Mouse (Mus musculus) megakaryocyte progenitor cell, adult 5-6 weeks (primary cell): ENCODE data around the gene Col3a1. TPM values are rescaled to one million over a fixed set of nuclear protein-coding genes. Genes with fewer than 3 reads are reported as not detected.

ENCODE experiments used
- ATAC-seq: replicated peaks from 2 replicates; pipeline ENCODE4 v1.8.0; 2016; ENCODE audit warnings: mild to moderate bottlenecking, moderate TSS enrichment, inconsistent platforms; ENCODE audit not compliant: poor library complexity
- total RNA-seq, 2 experiments: library from RNA; stranded (forward) in 1 of 2; stranded (reverse) in 1 of 2; fragments of 157-497, 149-512 nt in 1 of 2; fragments of 200-1000 nt in 1 of 2; gene quantifications; 2 replicates each; pipeline versions ENCODE4 v1.2.3 to v1.2.4; 2015 to 2017

Gene Col3a1
- total RNA-seq (2015): not detected in 2 replicates
- not detected in 2 replicates for total RNA-seq (2017)

DNA sequence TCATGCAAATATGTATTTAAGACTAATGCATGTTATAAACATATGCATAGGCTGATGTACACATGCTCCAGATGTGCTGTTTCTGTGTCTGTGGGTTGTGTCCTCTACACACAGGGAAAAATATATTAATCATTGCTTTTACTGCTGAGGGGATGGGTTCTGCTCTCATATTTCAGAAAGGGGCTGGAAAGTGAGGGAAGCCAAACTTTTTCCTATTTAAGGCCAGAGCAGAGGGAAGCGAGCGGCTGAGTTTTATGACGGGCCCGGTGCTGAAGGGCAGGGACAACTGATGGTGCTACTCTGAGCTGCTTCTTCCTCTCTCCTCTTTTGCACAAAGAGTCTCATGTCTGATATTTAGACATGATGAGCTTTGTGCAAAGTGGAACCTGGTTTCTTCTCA, at the start of gene Col3a1:
Gene Col3a1 (plus strand): TSS at position 151 of the 400 bp plus-strand sequence.
- ATAC-seq: no peak

- no peak for ATAC-seq
Measured at GRCm38 (mm10) chr1:45269421-45269820, 41.9 kb upstream of the Col3a1 start.

GRCm38 (mm10) chr1:45276006-45276539, 35.3 kb upstream of the Col3a1 start:
- no peak for ATAC-seq

DNA sequence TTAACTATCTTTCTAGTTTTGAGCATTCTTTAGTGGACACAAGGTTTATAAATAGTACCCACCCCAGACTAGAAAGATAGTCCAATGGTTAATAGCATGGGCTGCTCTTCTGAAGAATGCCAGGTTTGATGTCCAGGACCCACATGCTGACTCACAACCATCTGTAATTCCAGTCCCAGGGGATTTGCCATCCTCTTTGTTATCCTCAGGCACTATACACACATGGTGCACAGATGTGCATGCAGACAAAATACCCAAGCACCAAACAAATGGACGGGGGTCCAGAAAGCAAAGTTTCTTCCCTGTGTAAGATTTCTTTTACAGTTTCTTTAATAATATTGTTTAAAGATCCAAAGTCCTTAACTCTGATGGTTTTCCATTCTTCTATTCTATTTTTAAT, 23.4 kb upstream of the Col3a1 start:
- no peak for ATAC-seq

DNA sequence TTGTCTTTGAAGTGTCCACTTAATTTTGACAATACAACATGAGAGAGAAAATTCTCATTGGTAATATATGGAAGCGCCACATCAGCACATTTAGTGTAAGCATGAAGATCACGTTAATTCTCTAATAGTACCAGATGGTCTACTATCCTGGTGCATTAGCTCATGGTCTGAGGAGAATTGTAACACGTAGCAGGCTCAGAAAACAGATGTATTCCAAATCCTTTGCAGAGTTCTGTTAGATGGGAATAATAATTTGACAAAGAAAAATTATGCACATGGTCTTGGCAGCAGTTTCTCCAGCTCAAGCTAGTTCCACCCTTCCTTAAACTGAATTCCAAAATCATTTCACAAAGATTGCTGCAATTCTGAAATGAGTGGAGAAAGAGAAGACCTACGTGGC, 21.3 kb upstream of the Col3a1 start:
- ATAC-seq: no peak

DNA sequence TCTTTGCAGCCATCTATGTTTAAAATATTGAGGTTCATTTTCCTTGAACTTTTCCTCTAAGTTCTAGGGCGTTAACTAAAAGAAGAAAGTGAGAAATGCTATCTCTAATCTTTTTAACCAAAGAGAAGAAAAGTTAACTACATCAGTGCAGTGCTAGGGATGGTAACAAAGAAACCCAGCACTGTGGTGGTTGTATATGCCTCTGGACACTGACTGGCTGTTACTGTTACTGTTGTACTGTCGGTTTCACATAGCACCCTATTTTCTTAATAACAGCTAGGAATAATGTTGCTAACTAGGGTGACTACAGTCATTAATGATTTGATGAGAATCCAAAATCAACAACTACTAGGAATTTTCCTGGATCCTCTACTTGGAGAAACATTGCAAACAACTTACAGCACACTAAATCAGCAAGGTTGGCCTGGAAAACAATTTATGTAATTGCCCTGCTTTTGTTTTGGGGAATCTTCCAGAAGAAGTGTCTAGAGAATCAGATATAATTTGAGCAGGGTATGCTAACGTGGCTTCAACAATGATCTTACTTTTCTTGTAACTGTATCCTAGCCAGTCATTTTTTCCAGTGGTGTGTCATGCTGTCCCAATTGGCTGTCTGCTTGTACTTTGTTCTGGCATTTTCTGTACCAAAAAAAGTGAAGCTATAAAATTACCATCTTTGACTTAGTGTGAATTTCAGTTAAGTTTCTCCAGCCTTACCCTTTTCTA, 11.8 kb upstream of the Col3a1 start:
- ATAC-seq: no peak

DNA sequence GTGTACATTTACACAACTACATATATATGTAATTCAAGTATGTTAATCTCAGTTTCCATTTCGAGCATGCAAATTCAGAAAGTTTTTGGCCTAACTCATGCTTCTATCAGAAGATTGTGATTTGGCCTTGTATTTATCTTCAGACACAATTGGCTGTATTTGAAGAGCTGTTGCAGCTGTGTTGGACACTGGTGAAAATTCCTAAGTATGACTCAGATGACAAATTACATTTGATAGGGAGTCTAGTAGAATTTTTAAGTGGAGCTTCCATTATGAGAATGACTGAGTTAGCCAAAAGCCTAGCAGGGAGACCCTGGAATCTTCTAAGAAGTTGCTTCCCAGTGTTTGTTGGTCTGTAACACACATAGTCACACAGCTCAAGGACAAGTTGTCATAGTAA, 7.1 kb upstream of the Col3a1 start:
- no peak for ATAC-seq

GRCm38 (mm10) chr1:45309015-45309414, 2.3 kb upstream of the Col3a1 start:
- ATAC-seq: no peak

GRCm38 (mm10) chr1:45311962-45312361, 624 bp downstream of the Col3a1 start:
- no peak for ATAC-seq

- ATAC-seq: no peak
Measured at GRCm38 (mm10) chr1:45312870-45313269, 1.5 kb downstream of the Col3a1 start.

DNA sequence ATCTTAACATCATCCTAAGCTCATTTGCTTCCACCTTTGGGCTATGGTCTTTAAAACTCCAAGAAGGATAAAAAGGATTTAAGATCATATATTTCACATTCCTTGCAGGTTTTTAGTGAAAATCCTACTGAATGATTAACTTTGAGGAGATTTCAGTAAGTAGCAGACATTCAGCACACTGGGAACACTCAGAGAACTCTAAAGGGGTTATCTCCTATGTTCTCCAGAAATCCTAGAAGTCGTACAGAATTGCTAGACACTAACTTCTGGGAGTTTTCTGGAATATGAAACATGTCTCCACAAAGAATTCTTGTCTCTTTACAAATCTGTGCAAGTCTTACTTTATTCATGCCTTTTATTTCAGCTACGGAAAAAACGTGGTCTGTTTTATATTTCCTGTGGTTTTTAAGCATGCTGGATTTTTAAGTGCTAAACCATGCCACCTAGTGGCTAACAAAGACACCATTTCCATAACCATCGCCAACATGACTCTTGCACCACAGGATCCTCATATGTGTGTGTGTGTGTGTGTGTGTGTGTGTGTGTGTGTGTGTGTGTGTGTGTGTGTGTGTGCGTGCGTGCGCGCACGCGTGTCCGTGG, 2.5 kb downstream of the Col3a1 start:
- ATAC-seq: peak; percentile 99

DNA sequence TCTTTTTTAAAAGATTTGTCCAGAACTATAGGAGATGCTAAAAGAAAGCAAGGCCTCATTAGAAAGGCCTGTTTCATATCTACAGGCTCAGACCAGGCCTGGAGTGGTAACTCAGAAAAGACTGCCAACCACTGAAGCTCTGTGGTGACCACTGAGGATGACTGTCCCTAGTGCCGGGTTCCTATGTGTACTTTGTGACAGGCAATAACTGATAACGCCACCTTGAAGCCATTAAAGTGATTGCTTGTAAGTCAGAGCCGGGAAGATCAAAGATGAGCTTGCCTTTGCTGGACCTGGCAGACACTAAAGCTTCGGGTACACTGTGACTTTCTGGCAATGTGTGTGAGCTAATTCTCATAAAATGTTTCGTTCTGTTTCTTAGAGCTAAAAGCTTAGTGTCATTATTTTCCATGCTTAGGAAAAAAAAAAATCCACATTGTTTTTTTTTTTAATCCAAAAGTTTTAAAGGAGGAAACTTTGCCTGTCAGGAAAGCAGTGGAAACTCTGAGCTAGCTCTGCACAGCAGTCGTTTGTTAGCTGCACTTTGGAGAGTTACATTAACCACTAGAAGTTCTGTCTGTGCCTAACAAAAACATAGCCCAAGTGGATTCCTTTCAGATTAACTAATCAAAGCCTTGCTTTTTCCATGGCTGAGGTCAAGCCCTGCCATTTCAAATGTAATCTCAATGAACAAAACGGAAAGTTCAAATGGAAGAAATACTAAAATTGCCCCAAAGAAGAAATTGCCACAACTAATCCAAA, 4.6 kb downstream of the Col3a1 start:
- ATAC-seq: no peak

GRCm38 (mm10) chr1:45318241-45318640, 6.9 kb downstream of the Col3a1 start:
- no peak for ATAC-seq

GRCm38 (mm10) chr1:45320861-45321260, 9.5 kb downstream of the Col3a1 start:
- ATAC-seq: no peak

- ATAC-seq: no peak
Measured at GRCm38 (mm10) chr1:45329149-45329548, 17.8 kb downstream of the Col3a1 start.

GRCm38 (mm10) chr1:45355944-45356343, 44.6 kb downstream of the Col3a1 start:
- ATAC-seq: no peak

DNA sequence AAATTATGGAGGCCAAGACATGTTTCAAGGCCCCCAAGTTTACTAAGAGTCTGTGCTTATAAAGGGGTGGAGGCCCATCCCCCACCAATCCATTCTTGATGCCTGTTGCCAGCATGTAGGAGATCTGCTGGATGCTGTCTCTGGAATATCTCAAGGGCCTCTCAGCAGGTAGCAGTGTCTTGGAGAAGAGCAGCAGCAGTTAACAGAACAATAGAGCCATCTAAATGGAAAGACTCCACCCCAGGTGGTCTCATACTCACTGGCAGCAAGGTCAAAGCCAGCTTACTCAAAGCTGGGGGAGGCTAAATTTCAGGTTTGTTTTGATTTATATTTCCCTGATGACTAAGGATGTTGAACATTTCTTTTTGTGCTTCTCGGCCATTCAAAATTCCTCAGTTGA, 46.7 kb downstream of the Col3a1 start:
- ATAC-seq: no peak

GRCm38 (mm10) chr1:45359147-45359546, 47.8 kb downstream of the Col3a1 start:
- no peak for ATAC-seq

DNA sequence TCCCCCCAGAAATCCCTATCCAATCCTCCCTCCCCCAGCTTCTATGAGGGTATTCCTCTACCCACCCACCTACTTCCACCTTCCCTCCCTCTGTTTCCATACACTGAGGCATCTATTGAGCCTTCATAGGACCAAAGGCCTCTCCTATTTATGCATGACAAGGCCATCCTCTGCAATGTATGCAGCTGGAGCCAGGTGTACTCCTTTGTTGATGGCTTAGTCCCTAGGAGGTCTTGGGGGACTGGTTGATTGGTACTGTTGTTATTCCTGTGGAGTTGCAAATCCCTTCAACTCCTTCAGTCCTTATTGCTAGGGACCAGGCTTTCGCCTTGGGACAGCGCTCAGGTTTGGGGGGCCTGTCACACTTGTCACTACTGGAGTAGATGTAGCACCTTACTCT, 48.3 kb downstream of the Col3a1 start:
- no peak for ATAC-seq

- ATAC-seq: no peak
Measured at GRCm38 (mm10) chr1:45363274-45363673, 51.9 kb downstream of the Col3a1 start.

GRCm38 (mm10) chr1:45365427-45365826, 54.1 kb downstream of the Col3a1 start:
- ATAC-seq: no peak
